21 mouse cellular contexts compared by ENCODE assay signal in genomic region chr3:78986726-78987125, GRCm38 (mm10).
DNase-seq lines count a peak whose midpoint lies in the region; ATAC-seq and TF ChIP-seq lines count a peak whose summit lies in the region.
"Had no signal": no experiment of that assay in that cellular context is flagged by ENCODE, and none has a peak within 500 bp of the region (broad histone marks: within the 10 kb centered on the region; RNA-seq: fewer than 3 reads in every experiment).

No protein-coding gene starts in this region.

- peak overlapping the region; percentile 74; the same call in 1 of the 2 replicates for H3K27ac ChIP-seq in heart, adult 2 months
- no peak overlapping the region for H3K27ac ChIP-seq in lung, embryonic 14.5 days (ENCODE audit: low read depth)
- H3K27ac ChIP-seq in ES-E14 (ENCODE audit: insufficient read depth, low read depth, low read length, poor library complexity, severe bottlenecking) = no peak overlapping the region
- H3K27ac ChIP-seq: embryonic facial prominence, embryonic 12.5 days; forebrain, embryonic 12.5 days; heart, embryonic 15.5 days; hindbrain, embryonic 15.5 days had no signal

- H3K79me2 ChIP-seq in heart, adult 2 months (replicated peaks; ENCODE audit: control insufficient read depth, insufficient read depth, low read length) = no peaks in the 10 kb centered on the region

- DNase-seq in heart, adult 2 months = no peak
- no peak for DNase-seq in heart, postnatal 4 days
- DNase-seq in lung, embryonic 14.5 days = peak; percentile 6
- no peak for DNase-seq in lung, postnatal 4 days
- DNase-seq in ES-E14 (ENCODE audit: low read depth, low spot score) = no peak
- DNase-seq in spleen, postnatal 10 days (ENCODE audit: low spot score in 2 of 2) = no peak
- DNase-seq in ovary, postnatal 14 days (ENCODE audit: low spot score) = no peak
- DNase-seq: adrenal gland, adult 2 months; adrenal gland, postnatal 25 days; cerebellum, adult 2 months; cerebellum, postnatal 10 days; gastrocnemius, adult 2 months; gastrocnemius, postnatal 25 days; heart, adult 18-20 months had no signal

- H3K36me3 ChIP-seq in heart, adult 2 months (ENCODE audit: control insufficient read depth, insufficient read depth, low read length) = peaks cover 15% of the 10 kb centered on the region
- H3K36me3 ChIP-seq in lung, embryonic 14.5 days (ENCODE audit: insufficient read depth) = no peaks in the 10 kb centered on the region
- H3K36me3 ChIP-seq in ES-E14 (ENCODE audit: control insufficient read depth, insufficient read depth, low read length, poor library complexity, severe bottlenecking) = no peaks in the 10 kb centered on the region
- H3K36me3 ChIP-seq: embryonic facial prominence, embryonic 12.5 days; forebrain, embryonic 12.5 days; heart, embryonic 15.5 days; hindbrain, embryonic 15.5 days had no signal

- no peak for TF ChIP-seq CTCF in heart, adult 2 months (IDR thresholded peaks at IDR 0.05)
- TF ChIP-seq CTCF in lung, embryonic 14.5 days (IDR thresholded peaks at IDR 0.05; ENCODE audit: low read depth) = peak; percentile 20; the same call in 1 of the 2 replicates

- TF ChIP-seq POLR2A in heart, adult 2 months (IDR thresholded peaks at IDR 0.05; ENCODE audit: insufficient read depth, low read depth, low read length) = no peak

- ATAC-seq in lung, embryonic 14.5 days (ENCODE audit: insufficient read depth) = no peak
- 0 out of 2 replicates have a peak, but pooled peaks have one; percentile 18 for ATAC-seq in common myeloid progenitor, adult 5-6 weeks (replicated peaks; ENCODE audit: low read depth, poor library complexity, severe bottlenecking)
- ATAC-seq: intestine, embryonic 16.5 days had no signal

- TF ChIP-seq EP300 in heart, adult 2 months (IDR thresholded peaks at IDR 0.05; ENCODE audit: insufficient read depth, low read depth, low read length) = no peak

- intact Hi-C loops in heart, adult 2 months (cut with DNase I) = loop anchor here (5.0 kb wide), 1 partner anchor 51 kb away; no protein-coding TSS in a partner anchor

- WGBS in heart, adult 2 months = 77% methylated on average over 7 of the region's 7 CpGs
- 69% methylated on average over 6 of the region's 7 CpGs for WGBS in lung, embryonic 14.5 days

- no peaks in the 10 kb centered on the region for H3K9me3 ChIP-seq in lung, embryonic 14.5 days (ENCODE audit: low read depth, low read length)
- H3K9me3 ChIP-seq in ES-E14 (ENCODE audit: control insufficient read depth, insufficient read depth, low read depth, low read length) = no peaks in the 10 kb centered on the region
- H3K9me3 ChIP-seq: embryonic facial prominence, embryonic 12.5 days; forebrain, embryonic 12.5 days; heart, embryonic 15.5 days; hindbrain, embryonic 15.5 days had no signal

- no peak overlapping the region for H3K9ac ChIP-seq in heart, adult 2 months (ENCODE audit: low read depth, low read length)
- H3K9ac ChIP-seq in lung, embryonic 14.5 days = no peak overlapping the region
- no peak overlapping the region for H3K9ac ChIP-seq in ES-E14 (ENCODE audit: insufficient read depth, low read depth, low read length, poor library complexity, severe bottlenecking)
- H3K9ac ChIP-seq: embryonic facial prominence, embryonic 12.5 days; forebrain, embryonic 12.5 days; heart, embryonic 15.5 days; hindbrain, embryonic 15.5 days had no signal

- peaks cover 10% of the 10 kb centered on the region for H3K4me1 ChIP-seq in heart, adult 2 months (ENCODE audit: control insufficient read depth, insufficient read depth, low read length)
- no peaks in the 10 kb centered on the region for H3K4me1 ChIP-seq in lung, embryonic 14.5 days (ENCODE audit: insufficient read depth)
- H3K4me1 ChIP-seq in ES-E14 (ENCODE audit: control insufficient read depth in 2 of 2, insufficient read depth in 2 of 2, low read length in 2 of 2, poor library complexity in 1 of 2) = 0 out of 4 replicates have a peak, but pooled peaks cover 0 to 2% of the 10 kb centered on the region in 2 experiments
- H3K4me1 ChIP-seq: embryonic facial prominence, embryonic 12.5 days; forebrain, embryonic 12.5 days; hindbrain, embryonic 15.5 days had no signal

- in situ Hi-C loops in ES-E14 (cut with MboI; ENCODE audit: low sequenced_read_pairs in 2 of 2, unreplicated experiment in 2 of 2) = no loop called here

- no peaks in the 10 kb centered on the region for H3K27me3 ChIP-seq in heart, adult 2 months (ENCODE audit: control insufficient read depth, insufficient read depth, low read length)
- no peaks in the 10 kb centered on the region for H3K27me3 ChIP-seq in lung, embryonic 14.5 days (ENCODE audit: insufficient read depth, low read length)
- H3K27me3 ChIP-seq: embryonic facial prominence, embryonic 12.5 days; forebrain, embryonic 12.5 days; heart, embryonic 15.5 days; hindbrain, embryonic 15.5 days had no signal

- H3K4me2 ChIP-seq in lung, embryonic 14.5 days = no peak overlapping the region
- H3K4me2 ChIP-seq: embryonic facial prominence, embryonic 12.5 days; forebrain, embryonic 12.5 days; heart, embryonic 11.5 days; heart, embryonic 15.5 days; hindbrain, embryonic 15.5 days had no signal

- no peak overlapping the region for H3K4me3 ChIP-seq in heart, adult 2 months
- no peak overlapping the region for H3K4me3 ChIP-seq in lung, embryonic 14.5 days (ENCODE audit: low read depth, low read length)
- H3K4me3 ChIP-seq in ES-E14 (ENCODE audit: insufficient read depth in 1 of 2, low read depth in 1 of 2, low read length in 2 of 2, poor library complexity in 1 of 2, severe bottlenecking in 1 of 2) = no peak overlapping the region
- H3K4me3 ChIP-seq: embryonic facial prominence, embryonic 12.5 days; forebrain, embryonic 12.5 days; gastrocnemius, adult 2 months; heart, embryonic 15.5 days; hindbrain, embryonic 15.5 days had no signal

TF ChIP-seq in ES-E14, 5 proteins besides CTCF, POLR2A, EP300 and RAD21:
- TF ChIP-seq ZNF384 (IDR thresholded peaks at IDR 0.05; ENCODE audit: low read depth, low read length) (0 out of 2 replicates have a peak, but pooled peaks have one; percentile 33), MAFK (IDR thresholded peaks at IDR 0.05; ENCODE audit: insufficient read depth, low read depth, low read length) (no peak)
